Mouse (Mus musculus) ES-CJ7 (cell line): Measurements from ENCODE around the gene Dnah5.
"Not testable (repeated sequence)": the region's sequence is repeated elsewhere in the genome, so short reads cannot be mapped to it uniquely, and the experiment has no call there.

Experiments used
- DNase-seq: peaks from one replicate; pipeline ENCODE4 v3.0.0; 2011; ENCODE audit warnings: low read depth, low spot score

Dnah5 gene

DNA sequence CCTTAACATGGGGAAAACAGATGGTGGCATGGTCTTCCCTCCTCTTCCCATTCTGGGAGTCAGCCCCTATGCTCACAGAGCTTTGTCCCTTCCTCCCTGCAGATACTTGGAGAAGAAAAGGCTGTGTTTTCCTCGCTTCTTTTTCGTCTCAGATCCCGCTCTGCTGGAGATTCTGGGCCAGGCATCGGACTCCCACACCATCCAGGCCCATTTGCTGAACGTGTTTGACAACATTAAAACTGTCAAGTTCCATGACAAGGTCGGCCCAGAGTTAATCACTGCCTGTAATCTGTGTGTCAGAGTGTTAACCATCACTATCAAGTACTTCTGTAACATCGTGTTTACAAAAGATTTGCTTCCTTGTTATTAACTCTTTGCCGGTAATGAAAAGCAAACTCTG lies 103.6 kb downstream of the Dnah5 start:
- no peak for DNase-seq

DNA sequence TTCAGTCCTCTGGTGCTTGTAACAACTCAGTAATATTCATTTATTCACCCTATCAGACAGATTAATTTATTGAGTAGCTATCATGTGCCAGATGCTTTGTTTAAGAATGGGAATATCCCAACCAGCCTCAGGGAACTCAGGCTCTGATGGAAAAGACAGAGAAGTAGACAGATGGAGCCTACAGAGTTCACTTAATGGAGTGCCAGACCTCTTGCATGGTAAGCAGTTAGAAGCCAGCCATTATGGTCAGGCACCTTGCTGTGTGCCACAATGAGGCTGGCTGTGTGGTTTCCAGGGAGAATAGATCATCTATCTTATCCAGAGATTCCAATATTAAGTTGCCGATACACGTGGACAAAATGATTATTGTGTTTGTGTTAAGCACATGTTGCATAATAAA lies 104.3 kb downstream of the Dnah5 start:
- DNase-seq, result no peak

DNA sequence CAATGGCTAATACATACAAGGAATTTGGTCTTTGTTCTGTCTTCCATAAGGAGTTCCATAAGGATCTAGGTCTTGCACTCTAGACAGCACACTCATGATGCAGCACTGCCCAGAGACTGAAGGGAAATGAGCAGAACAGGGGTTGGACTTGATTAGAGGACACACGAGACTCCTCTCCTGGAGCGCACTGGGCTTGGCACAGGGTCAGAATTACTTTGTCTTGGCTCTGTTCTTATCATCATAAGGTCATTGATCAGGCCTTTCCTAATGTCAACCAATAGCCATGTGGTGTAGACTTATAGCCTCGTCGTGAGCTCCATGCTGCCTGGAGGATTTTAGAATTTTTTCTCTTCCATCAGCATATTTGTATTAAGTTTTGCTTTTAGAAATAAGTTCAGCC lies 107.0 kb downstream of the Dnah5 start:
- DNase-seq, result no peak

DNA sequence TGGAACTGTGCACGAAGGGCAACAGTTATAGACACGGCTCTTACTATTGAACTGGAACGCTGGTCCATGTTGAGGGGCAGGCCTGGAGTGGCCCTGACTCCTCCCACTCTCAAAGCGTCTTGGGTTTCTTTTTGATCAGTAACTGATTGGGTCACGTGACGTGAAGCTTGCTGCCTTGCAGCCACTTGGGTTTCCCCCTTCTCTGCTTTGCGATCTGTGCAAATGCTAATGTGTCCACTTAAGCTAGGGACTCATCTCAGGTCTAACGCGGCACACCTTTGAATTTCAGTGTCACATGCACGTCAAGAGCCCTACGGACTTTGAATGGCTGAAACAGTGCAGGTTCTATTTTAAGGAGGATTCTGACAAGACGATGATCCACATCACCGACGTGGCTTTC lies 109.9 kb downstream of the Dnah5 start:
- peak; percentile 6 for DNase-seq

DNA sequence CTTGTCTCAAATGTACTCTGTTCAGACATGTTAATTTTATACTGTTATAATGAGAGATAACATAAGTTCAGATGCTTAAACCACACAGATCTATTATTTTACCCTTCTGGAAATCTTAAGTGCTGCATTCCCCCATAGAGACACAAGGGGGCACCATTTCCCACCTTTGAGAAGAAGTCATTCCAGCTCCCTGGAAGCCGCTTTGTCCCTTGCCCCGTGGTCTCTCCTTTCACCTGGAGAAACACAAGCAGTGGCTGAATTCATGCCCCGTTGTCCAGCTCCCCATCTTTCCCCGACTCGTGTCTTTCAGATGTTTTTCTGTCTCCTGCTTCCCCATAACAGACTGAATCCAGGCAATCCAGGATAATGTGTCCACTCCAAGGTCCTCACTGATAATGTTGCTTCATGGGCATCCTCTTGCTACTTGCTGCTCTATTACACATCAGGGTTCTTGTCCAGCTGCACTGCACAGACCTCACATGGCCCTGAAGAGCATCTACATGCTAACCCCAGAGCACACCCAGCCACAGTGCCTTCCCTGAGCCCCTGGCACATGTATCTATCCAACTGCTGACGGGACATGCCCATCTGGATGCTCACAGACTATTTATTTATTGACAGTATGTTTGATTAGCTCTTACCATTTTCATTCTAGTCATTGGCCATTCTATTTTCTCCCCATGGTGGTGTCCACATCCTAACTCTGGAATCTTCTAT lies 112.4 kb downstream of the Dnah5 start:
- DNase-seq, result peak; percentile 45

DNA sequence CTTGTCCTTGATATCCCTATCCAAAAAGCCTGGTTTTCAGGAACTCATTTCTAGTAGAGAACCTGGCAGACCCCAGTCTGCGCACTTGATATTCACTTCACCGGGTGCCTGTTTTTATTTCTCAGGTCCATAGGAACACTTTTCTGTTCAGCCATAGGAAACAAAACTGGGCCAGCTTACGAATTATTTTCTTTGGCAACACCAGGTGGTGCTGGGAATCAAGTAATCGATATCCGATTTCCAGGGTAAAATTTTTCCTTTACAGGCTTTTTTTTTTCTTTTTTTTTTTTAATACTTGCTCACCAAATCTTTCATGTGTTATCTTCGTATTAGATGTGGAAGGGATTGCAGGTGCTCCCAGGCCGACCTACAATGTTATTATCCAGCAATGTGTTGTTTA lies 119.0 kb downstream of the Dnah5 start:
- DNase-seq, result no peak

DNA sequence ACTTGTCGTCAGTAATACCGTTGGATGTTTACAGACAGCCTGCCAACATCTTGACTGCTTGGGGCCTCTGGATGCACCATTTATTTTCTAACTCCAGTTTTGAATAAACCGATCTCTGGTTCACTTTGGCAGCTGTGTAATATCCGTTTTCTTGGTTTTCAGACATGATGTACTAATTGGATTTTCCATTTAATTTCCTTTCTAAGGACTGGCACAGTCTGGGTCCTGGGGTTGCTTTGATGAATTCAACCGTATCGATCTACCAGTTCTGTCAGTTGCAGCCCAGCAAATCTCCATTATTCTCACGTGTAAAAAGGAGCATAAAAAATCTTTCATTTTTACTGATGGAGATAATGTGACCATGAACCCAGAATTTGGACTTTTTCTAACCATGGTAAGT lies 123.4 kb downstream of the Dnah5 start:
- no peak for DNase-seq

DNA sequence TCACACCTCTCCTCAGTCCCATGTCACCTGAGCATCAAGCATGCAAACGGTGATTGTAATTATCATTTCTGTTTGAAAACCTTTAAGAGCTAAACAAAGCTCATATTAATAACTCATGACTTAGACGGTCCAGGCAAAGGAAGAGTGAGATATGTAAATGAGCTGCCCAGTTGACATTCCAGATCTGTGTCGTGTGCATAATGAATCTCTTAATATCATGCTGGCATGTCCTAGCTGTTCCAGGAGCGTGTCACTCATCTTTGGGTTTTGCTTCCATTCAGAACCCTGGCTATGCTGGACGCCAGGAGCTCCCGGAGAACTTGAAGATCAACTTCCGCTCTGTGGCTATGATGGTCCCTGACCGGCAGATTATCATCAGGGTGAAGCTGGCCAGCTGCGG lies 123.9 kb downstream of the Dnah5 start:
- no peak for DNase-seq

DNA sequence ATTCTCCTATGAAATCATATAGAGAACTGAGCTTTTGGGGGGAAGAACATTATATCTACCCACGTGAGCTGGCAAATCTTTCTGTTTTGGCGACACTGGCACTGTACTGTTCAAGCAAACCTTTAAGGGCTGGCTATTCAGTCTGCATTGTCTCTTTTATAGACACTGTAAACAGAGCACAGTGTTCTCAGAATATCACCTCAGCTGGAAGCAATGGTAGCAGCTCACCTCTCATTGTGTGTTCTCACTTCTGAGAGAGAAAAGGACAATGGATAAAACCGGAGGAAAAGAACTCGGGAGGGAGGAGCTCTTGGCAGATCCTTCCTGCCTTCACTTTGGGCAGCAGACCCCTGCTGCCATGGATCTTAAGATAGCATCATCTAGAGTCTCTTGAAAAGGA lies 137.6 kb downstream of the Dnah5 start:
- DNase-seq, result peak; percentile 4

DNA sequence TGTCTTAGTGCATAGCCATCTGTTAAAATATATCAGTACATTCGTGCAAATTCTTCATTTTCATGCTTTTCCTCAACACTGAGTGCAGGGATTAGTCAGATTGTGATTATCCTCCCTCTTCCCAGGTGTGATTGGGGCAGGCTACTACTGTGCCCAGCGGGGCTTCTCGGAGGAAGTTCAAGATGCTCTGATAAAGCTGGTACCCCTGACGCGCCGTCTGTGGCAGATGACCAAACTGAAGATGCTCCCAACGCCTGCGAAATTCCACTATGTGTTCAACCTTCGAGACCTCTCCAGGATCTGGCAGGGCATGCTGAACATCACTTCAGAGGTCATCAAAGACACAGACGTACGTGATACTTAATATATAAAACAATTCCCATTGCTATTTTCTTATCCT lies 164.0 kb downstream of the Dnah5 start:
- no peak for DNase-seq

DNA sequence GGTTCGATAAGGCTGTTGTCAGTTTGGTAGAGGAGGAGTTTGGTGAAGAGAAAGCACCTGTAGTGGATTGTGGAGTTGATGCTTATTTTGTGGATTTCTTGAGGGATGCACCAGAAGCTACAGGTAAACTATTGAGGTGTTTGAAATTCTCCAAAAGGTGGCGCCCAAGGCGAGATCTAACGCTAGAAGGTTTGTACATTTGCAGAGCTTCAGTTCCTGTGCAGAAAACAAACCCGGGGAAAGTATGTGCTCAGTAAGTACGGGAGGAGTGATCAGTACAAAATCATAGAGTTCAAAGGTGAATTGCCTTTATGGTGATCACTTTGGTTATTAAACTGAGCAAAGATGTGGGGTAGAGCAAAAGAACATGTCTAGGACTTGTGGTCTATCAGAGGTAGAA lies 166.9 kb downstream of the Dnah5 start:
- DNase-seq, result peak; percentile 23

DNA sequence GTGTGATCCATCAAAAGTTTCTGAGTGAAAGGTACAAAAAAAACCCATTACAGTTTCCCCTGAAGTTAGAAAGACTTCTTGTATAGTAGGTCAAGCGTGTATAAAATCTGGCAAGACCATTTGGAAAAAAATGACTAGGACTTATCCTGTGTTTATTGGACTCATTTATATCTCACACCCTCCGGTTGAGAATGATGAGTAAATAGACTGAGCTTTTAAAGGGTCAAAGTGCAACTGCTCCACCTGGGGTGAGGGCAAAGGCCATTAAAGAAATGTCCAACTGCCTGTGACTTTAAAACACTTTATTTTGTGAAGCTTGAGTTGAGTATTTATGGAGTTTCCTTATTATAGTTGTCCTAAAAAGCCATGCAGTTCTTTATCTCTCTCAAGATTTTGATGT lies 168.0 kb downstream of the Dnah5 start:
- DNase-seq, result no peak

DNA sequence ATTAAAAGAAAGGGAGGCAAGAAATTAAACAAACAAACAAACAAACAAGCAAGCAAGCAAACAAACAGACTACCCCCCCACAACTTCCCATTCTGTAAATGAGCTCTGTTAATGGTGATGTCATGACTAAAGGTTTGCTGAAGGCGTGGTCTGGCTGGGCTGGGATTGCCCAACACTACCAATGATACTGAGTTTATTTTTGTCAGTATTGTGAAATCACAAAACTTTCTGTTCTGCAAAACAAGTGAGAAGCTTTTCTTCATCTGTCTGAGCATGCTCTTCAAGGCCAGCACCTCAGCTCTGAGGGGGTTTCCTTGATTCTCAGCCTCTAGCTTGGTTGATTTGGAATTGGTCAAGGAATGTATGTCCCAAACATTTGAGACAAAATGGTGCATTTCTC lies 170.8 kb downstream of the Dnah5 start:
- DNase-seq, result no peak

DNA sequence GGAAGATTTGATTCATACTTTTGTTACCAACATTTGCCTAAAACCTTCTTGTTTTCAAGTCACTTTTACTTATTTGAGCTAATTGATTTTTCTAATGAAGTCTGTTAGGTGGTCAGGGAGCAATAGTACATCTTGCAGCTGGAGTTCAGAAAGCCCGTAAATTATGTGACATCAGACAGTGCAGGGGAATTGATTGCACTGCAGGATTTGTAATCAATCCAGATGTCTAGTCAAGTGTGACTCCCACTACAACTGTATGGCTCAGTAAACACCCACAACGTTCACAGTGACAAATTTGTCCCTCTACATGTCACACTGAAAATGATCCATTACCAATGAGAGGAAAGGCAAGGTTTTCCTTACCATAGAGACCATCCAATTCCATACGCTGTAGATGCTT lies 177.4 kb downstream of the Dnah5 start:
- DNase-seq, result no peak

DNA sequence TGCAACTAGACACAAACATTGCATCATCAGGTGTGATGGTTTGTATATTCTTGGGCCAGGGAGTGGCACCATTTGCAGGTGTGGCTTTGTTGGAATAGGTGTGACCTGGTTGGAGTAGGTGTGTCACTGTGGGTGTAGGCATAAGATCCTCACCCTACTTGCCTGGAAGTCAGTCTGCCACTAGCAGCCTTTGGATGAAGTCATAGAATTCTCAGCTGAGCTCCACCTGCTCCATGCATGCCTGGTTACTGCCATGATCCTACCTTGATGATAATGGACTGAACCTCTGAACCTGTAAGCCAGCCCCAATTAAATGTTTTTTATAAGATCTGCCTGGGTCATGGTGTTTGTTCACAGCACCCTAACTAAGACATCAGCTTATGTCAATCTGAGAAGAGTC lies 190.2 kb downstream of the Dnah5 start:
- DNase-seq, result not testable (repeated sequence)

DNA sequence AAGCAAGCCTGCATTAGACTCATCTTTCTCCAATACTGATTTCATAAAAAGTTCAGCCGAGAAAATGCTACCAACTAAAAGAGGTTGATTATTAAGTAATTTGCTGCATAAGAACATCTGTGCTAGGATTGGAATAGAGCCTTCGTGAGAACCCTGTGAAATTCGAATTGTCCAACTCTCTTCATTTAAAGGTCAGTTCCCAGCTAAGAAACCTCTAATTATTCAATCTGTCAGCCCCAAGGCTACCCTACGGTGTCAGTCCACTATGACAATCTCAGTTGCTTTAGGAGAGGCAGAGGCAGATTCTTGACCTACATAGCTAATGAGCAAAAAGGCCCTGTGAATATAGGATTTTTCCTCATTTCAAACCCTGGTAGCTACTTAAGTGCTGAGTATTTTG lies 191.9 kb downstream of the Dnah5 start:
- DNase-seq, result no peak

DNA sequence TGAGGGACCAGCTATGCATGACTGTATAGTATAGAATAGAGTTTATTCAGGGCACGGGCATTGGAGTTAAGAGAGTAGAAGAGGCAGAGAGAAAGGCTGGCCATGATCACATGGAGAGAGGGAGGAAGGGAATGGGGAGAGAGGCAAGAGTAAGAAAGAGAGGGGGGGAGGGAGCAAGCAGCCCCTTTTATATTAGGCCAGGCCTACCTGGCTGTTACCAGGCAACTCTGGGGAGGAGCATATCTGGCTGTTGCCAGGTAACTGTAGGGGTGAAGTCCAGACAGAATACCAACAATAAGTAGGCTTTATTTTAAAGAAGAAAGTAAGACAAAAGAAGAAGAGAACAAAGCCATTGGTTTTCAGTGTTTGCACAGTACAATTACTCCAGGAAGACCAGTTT lies 194.9 kb downstream of the Dnah5 start:
- DNase-seq, result no peak

DNA sequence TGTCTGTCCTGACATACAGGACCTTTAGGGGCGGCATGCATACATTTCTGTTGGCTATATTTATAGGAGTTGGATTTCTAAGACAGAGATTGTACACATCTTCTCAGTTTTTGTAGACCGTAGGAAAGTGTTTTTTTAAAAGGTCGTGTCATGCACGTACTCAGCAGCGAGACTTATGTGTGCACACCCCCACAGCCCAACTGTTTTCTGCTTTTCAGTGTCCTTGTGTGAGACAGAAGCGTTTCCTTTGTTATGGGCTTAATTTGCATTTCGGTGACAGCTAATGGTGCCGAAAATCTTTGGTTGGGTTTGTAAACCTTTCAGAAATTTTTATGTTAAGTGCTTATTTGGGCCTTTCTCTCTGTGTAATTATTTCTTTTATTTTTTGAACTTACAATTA lies 195.7 kb downstream of the Dnah5 start:
- no peak for DNase-seq

DNA sequence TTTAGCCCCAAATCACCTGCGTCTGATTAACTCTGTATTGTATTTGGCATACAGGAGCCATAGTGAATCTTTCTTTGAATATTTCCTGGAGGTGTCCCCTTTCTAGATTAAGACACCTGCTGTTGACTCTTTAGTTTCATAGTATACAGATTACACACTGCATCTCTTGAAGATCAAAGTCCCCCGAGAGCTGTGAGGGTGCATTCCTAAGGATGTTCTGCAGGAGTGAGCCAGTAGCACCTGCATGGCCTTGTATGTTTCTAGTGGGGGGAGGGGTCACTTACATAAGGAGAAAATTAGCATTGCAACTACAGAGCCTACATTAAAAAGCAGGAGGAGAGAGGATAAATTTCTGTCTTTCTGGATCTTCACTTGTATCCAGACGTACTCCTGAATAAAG lies 201.1 kb downstream of the Dnah5 start:
- DNase-seq, result no peak

DNA sequence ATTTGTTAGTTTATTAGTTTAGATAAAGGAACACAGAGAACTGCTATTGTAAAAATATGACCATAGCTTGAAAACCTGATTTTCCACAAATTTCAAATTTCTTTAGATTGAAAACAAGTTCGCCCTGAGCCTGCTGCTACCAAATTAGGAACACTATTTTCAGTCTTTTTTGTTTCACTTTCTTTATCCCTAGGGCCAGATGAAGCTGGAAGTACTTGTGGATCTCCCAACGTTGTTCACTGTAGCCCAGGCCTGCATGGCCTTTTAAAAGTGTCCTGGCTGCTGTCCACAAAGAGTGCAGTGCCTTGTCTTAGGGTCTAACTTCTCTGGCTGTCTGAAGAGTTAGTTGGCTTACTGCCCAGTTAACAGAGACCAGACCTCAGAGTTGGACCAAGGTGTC lies 201.6 kb downstream of the Dnah5 start:
- no peak for DNase-seq

DNA sequence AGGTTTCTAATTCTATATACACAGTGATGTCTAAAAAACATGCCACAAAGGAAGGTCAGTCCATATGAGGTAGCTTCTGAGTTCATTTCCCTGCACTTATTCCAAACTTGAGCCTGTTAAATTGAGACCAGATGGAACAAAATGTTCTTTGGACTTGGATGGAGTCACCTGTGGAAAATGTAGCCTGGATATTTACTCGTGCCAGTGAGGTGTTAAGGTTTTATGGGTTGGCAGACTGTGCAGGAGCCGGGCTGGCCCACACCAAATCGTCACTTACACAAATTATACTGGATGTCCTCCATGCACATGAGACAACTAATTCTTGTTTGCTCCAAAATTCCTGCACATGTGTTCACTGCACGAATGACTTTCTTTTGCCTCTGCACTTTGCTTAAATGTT lies 236.2 kb downstream of the Dnah5 start:
- DNase-seq, result no peak

DNA sequence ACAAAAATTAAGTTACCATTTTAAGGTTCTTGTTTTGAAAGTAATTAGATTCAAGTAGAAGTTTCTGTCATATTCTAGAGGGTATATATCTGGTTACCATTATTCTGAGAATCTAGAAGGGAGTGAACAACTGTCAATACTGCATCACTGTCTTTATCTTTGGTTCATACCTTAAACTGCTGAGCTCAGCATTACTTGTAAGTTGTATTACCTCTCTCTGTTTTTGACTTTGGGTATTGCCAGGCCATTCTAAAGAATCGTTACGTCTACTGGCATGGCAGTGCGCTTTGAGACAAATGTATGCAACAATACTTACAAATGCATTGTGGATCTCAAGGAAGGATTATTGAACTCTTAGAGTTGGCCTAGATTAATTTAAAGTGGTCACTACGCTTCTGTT lies 240.9 kb downstream of the Dnah5 start:
- no peak for DNase-seq

DNA sequence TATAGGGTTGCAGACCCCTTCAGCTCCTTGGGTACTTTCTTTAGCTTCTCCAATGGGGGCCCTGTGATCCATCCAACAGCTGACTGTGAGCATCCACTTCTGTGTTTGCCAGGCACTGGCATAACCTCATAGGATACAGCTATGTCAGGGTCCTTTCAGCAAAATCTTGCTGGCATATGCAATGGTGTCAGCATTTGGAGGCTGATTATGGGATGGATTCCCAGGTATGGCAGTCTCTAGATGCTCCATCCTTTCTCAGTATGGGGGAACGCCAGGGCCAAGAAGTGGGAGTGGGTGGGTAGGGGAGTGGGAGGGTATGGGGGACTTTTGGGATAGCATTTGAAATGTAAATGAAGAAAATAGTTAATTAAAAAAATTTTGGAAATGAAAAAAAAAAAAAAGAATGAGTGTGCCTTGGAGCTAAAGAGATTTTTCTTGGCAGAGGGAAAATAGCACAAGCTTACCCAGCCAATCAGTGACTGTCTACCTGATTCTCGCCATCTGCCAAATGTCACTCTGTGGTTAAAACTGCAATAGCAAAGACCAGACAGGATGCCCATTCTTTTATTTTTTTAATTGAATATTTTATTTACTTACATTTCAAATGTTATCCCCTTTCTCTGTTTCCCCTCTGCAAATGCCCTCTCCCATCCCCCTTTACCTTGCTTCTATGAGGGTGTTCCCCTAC lies 257.7 kb downstream of the Dnah5 start:
- DNase-seq, result not testable (repeated sequence)
